Mouse (Mus musculus) gastrocnemius, postnatal 10 days (tissue): ENCODE measurements at regions not wholly inside any gene's neighbourhood (a gene's known extent, or its start where the extent isn't known, plus 50 kb on each side); places are given as distances from the start of the nearest gene placed in this dataset.

ENCODE experiments used
- DNase-seq: peaks from one replicate; pipeline ENCODE4 v3.0.0; 2021; ENCODE audit warnings: mixed read lengths

DNA sequence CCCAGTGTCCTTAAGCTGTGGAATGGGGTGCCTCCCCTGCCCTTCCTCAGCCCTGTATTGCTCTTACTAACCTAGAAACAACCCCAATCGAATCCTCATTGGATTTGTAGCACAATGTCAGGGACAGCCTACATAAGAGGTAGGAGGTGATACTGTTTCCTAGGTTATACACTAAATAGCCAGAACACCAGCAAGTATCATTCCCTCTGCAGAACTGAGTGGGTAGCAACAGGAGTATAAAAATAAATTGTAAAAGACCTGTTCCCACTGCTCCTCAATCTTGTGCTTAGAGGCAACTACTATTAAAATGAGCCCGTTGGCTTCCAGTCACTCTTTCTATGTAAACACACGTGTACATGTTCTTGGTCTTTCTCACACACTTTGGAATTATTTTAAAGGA lies 52.2 kb upstream of the Tnfaip3 start:
- DNase-seq: no peak

DNA sequence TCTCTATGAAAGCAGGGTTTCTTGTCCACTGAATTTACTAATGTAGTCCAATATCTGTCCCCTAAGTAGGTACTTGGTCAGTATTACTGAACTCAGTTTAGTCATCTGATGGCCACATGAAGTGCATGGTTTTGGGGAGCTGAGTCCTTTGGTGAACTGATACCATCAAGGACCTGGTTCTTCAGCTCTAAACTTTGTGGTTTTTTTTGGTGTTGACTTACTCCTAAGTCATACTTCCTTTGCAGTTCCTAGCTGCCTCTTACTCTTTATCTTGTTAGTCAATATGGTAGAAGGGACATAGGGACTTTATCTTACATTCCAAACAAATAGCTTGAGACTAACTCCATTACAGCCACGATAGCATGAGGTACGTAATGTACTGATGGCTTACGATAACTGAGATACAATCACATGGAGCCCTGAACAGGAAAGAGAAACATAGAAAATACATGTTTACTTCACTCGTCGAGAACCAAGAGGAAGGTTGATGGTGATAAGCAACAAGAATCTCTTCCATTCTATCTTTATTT lies 51.4 kb upstream of the Tnfaip3 start:
- no peak for DNase-seq
